Mouse (Mus musculus) limb, embryonic 11.5 days (tissue): ENCODE results near the gene Kctd10. TPM values are rescaled to one million over a fixed set of nuclear protein-coding genes. Genes with fewer than 3 reads are reported as not detected.

Experiments
- ATAC-seq: fragments of 200-750 bp; cut with Nextera tagmentation; 2 replicates; pipeline ENCODE4 v1.8.0; 2017; ENCODE audit warnings: low read depth; ENCODE audit not compliant: insufficient number of reproducible peaks, low FRiP score, low TSS enrichment
- DNase-seq: peaks from one replicate; pipeline ENCODE4 v3.0.0-alpha.2; 2015; ENCODE audit warnings: low spot score
- H3K27ac ChIP-seq: fragments of 300-500 bp; sonication (generic); replicated peaks from 2 replicates; pipeline ENCODE4 v1.5.1; 2014; ENCODE audit warnings: low read depth, mild to moderate bottlenecking, low read length
- H3K27me3 ChIP-seq: fragments of 300-500 bp; sonication (generic); 2 replicates; pipeline ENCODE4 v1.6.1; 2014; ENCODE audit warnings: mild to moderate bottlenecking, low read length, mixed read lengths; ENCODE audit not compliant: control insufficient read depth, insufficient read depth
- H3K36me3 ChIP-seq: fragments of 300-500 bp; sonication (generic); 2 replicates; pipeline ENCODE4 v1.6.1; 2014; ENCODE audit warnings: mild to moderate bottlenecking, low read length, moderate library complexity, mixed read lengths; ENCODE audit not compliant: control insufficient read depth, insufficient read depth
- H3K4me1 ChIP-seq: fragments of 300-500 bp; sonication (generic); 2 replicates; pipeline ENCODE4 v1.6.1; 2014; ENCODE audit warnings: low read length, mixed read lengths; ENCODE audit not compliant: control insufficient read depth, insufficient read depth
- H3K4me2 ChIP-seq: fragments of 300-500 bp; sonication (generic); 2 replicates; pipeline ENCODE4 v1.6.1; 2014; ENCODE audit warnings: low read depth, mild to moderate bottlenecking, moderate library complexity; ENCODE audit not compliant: severe bottlenecking
- H3K4me3 ChIP-seq: fragments of 300-500 bp; sonication (generic); 2 replicates; pipeline ENCODE4 v1.5.1; 2014; ENCODE audit warnings: low read depth, low read length
- H3K9ac ChIP-seq: fragments of 300-500 bp; sonication (generic); 2 replicates; pipeline ENCODE4 v1.6.1; 2014; ENCODE audit warnings: mild to moderate bottlenecking, low read length
- H3K9me3 ChIP-seq: fragments of 300-500 bp; sonication (generic); 2 replicates; pipeline ENCODE4 v1.6.1; 2016; ENCODE audit warnings: low read length; ENCODE audit not compliant: control insufficient read depth
- WGBS: fragments of 180-500 bp; shearing (Covaris S2); extraction: QIAGEN DNeasy Blood & Tissue Kit; methylation state at CpG from one replicate; pipeline ENCODE4 v1.1.7; 2014; 5-methylcytosine and 5-hydroxymethylcytosine counted together
- polyA plus RNA-seq: library from polyadenylated mRNA; unstranded; fragments of >200 nt; fragmentation: Nextera tagmentation; extraction: Ambion mirVana; gene quantifications from 2 replicates; pipeline ENCODE4 v1.2.1, GENCODE M21; 2014

The Kctd10 gene
- polyA plus RNA-seq, 1 experiment from 2014 or later: 88.6 TPM

DNA sequence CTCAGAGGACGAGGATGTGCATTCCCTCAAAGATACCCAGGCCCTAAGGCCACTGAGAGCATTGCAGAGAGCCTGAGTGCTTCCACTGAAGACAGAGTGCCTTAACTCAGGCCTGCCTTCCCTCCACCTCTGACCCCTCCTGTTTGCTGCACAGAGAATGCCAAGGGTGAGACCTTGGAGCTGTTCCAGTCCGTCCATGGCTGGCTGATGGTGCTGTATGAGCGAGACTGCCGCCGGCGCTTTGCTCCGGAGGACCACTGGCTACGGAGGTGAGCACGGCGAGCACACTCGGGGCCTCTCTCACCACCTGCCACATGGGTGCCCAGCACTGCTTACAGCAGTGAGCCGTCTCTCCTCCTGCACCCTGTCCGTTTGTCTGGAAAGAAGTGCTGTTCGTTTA, 26.3 kb upstream of the Kctd10 start:
- no peaks in the 10 kb centered on the region for H3K27me3 ChIP-seq
- ATAC-seq (no peak), DNase-seq (no peak)
- no peak overlapping the region for H3K4me3 ChIP-seq
- 89% methylated on average over 14 of the region's 14 CpGs for WGBS
- H3K4me1 ChIP-seq: no peaks in the 10 kb centered on the region
- H3K9ac ChIP-seq: no peak overlapping the region
- peaks cover 46% of the 10 kb centered on the region for H3K36me3 ChIP-seq
- H3K4me2 ChIP-seq: no peak overlapping the region
- H3K9me3 ChIP-seq: no peaks in the 10 kb centered on the region
- no peak overlapping the region for H3K27ac ChIP-seq

GRCm38 (mm10) chr5:114393169-114393568, 12.9 kb upstream of the Kctd10 start:
- H3K9me3 ChIP-seq: no peaks in the 10 kb centered on the region
- 88% methylated on average over 9 of the region's 9 CpGs for WGBS
- H3K27ac ChIP-seq: no peak overlapping the region
- no peaks in the 10 kb centered on the region for H3K27me3 ChIP-seq
- H3K4me1 ChIP-seq: no peaks in the 10 kb centered on the region
- no peak for DNase-seq
- H3K9ac ChIP-seq: no peak overlapping the region
- H3K4me3 ChIP-seq: no peak overlapping the region
- ATAC-seq: no peak
- H3K4me2 ChIP-seq: no peak overlapping the region
- peaks cover 36% of the 10 kb centered on the region for H3K36me3 ChIP-seq

- no peak overlapping the region for H3K4me3 ChIP-seq
- 92% methylated on average over 8 of the region's 8 CpGs for WGBS
- DNase-seq (no peak), ATAC-seq (no peak)
- peaks cover 26% of the 10 kb centered on the region for H3K36me3 ChIP-seq
- H3K9me3 ChIP-seq: no peaks in the 10 kb centered on the region
- H3K4me1 ChIP-seq: peaks cover 9% of the 10 kb centered on the region
- H3K4me2 ChIP-seq: no peak overlapping the region
- no peaks in the 10 kb centered on the region for H3K27me3 ChIP-seq
- H3K27ac ChIP-seq: no peak overlapping the region
- no peak overlapping the region for H3K9ac ChIP-seq
Observed at GRCm38 (mm10) chr5:114384448-114384847, 4.1 kb upstream of the Kctd10 start.

DNA sequence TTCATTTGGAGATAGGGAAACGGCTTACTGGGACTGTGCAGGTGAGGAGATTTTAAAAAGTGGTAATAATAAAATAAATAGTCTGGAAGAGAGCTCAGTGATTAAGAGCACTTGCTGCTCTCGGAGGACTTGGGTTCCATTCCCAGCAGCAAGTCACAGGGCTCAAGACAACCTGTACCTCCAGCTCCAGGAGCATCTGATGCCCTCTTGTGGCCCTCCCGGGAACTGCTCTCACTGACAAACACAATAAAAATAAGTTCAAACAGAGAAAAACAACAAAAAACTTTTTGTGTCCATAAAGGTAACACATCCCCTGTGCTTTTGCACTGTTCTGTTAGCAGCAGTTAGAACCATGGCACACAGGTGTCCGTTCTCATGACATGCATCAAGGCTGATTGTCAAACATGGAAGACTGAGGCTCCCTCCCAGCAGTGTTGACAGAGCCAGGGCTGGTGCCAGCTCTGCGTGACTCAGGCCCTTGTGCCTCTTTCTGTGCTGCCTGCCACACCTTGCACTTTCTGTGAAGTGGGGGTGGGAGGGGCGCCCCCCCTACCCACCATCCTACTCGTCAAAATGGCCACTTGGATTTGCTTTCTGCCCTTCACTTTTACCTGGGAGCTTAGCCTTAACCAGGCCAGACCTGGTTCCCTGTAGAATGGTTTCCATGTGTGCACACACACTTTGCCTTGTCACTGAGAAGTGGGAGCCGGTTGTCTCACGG, 3.0 kb upstream of the Kctd10 start:
- Histone ChIP-seq H3K9me3 (no peaks in the 10 kb centered on the region), H3K27me3 (no peaks in the 10 kb centered on the region), H3K4me1 (peaks cover 19% of the 10 kb centered on the region), H3K4me2 (no peak overlapping the region), H3K4me3 (no peak overlapping the region), H3K36me3 (peaks cover 16% of the 10 kb centered on the region; the same call in 1 of the 2 replicates), H3K27ac (no peak overlapping the region), H3K9ac (no peak overlapping the region)
- 83% methylated on average over 9 of the region's 9 CpGs for WGBS
- ATAC-seq: no peak
- peak; percentile 70 for DNase-seq

- H3K4me3 ChIP-seq: peak overlapping the region; percentile 89
- peak overlapping the region; percentile 10 for H3K27ac ChIP-seq
- WGBS: under 1% methylated on average over 18 of the region's 18 CpGs
- peaks cover 19% of the 10 kb centered on the region for H3K4me1 ChIP-seq
- no peaks in the 10 kb centered on the region for H3K9me3 ChIP-seq
- ATAC-seq (no peak), DNase-seq (no peak)
- H3K9ac ChIP-seq: peak overlapping the region; percentile 96
- H3K4me2 ChIP-seq: peak overlapping the region; percentile 75
- 0 out of 2 replicates have a peak, but pooled peaks cover 6% of the 10 kb centered on the region for H3K36me3 ChIP-seq
- no peaks in the 10 kb centered on the region for H3K27me3 ChIP-seq
Observed at GRCm38 (mm10) chr5:114381013-114381351, 674 bp upstream of the Kctd10 start.

GRCm38 (mm10) chr5:114379763-114380162, 545 bp downstream of the Kctd10 start:
- Histone ChIP-seq H3K27me3 (no peaks in the 10 kb centered on the region), H3K27ac (peak overlapping the region; percentile 21; the same call in 1 of the 2 replicates), H3K9me3 (no peaks in the 10 kb centered on the region), H3K4me2 (peak overlapping the region; percentile 75), H3K9ac (peak overlapping the region; percentile 96), H3K36me3 (0 out of 2 replicates have a peak, but pooled peaks cover 4% of the 10 kb centered on the region), H3K4me1 (peaks cover 19% of the 10 kb centered on the region), H3K4me3 (peak overlapping the region; percentile 89)
- DNase-seq: no peak
- ATAC-seq: no peak
- 3% methylated on average over 20 of the region's 20 CpGs for WGBS

DNA sequence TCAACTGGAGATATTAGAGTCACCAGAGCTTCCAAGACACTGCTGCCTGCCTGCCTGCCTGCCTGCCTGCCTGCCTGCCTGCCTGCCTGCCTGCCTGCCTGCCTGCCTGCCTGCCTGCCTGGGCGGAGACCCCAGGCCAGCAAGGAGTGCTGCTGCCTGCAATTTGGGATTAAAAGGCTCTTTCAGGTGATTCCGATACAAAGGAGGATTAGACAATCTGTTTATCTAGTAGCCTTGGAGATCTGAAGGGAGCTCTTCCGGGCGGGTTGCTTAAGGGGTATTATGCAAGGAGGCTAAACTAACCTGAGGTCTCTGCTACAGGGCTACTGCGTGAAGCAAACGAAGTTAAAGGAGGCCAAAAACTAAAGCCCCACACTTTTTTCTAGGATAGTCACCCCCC, 1.4 kb downstream of the Kctd10 start:
- H3K9me3 ChIP-seq: no peaks in the 10 kb centered on the region
- ATAC-seq (no peak), DNase-seq (no peak)
- H3K4me2 ChIP-seq: peak overlapping the region; percentile 75
- peak overlapping the region; percentile 89; the same call in 1 of the 2 replicates for H3K4me3 ChIP-seq
- peaks cover 19% of the 10 kb centered on the region for H3K4me1 ChIP-seq
- H3K27me3 ChIP-seq: no peaks in the 10 kb centered on the region
- 0 out of 2 replicates have a peak, but pooled peaks cover 5% of the 10 kb centered on the region for H3K36me3 ChIP-seq
- H3K9ac ChIP-seq: 0 out of 2 replicates have a peak overlapping the region, but pooled peaks have one; percentile 9
- WGBS: 57% methylated on average over 6 of the region's 6 CpGs
- no peak overlapping the region for H3K27ac ChIP-seq

DNA sequence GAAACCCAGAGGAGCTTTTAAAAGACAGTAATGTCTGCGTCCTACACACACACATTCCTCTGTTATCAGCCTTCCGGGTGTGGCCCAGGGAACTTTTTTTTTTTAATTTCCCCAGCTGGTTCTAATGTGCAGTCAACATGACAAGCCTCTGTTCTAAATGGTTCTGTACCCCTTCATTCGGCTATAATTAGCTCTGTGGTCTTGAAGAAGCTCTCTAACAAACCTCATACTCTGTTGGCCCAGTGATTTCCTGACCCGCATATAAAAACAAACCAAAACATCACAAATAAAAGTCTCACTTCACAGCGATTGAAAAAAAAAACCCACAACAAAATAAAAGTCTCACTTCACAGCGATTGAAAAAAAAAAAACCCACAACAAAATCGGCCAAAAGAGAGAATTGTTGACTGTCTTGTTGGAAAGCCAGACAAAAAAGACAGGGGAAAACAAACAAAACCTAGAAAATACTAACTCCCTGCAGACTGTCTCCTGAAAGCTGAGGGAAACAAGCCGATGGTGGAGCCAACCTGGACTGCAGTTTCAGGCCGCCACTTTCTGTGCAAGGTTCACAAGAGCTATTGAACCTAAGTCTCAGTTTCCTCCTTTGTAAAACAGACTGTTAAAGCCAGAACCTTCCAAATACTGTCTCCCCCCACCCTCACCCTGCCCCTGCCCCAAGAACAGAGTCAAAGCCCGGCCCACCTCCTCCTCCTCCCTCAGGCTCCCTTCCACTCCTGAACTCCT, 2.0 kb downstream of the Kctd10 start:
- H3K27me3 ChIP-seq: no peaks in the 10 kb centered on the region
- H3K9ac ChIP-seq: no peak overlapping the region
- no peak for ATAC-seq
- WGBS: 74% methylated on average over 10 of the region's 10 CpGs
- no peak overlapping the region for H3K4me3 ChIP-seq
- no peaks in the 10 kb centered on the region for H3K9me3 ChIP-seq
- peaks cover 8% of the 10 kb centered on the region; the same call in 1 of the 2 replicates for H3K36me3 ChIP-seq
- H3K4me1 ChIP-seq: peaks cover 20% of the 10 kb centered on the region
- no peak overlapping the region for H3K27ac ChIP-seq
- no peak for DNase-seq
- H3K4me2 ChIP-seq: peak overlapping the region; percentile 75
